Mouse (Mus musculus): ENCODE results near the gene Nkain4. TPM values are rescaled to one million over a fixed set of nuclear protein-coding genes. Genes with fewer than 3 reads are reported as not detected.

Gene Nkain4
- polyA plus RNA-seq, 1 experiment from 2014 or later = 86.5 TPM

DNA sequence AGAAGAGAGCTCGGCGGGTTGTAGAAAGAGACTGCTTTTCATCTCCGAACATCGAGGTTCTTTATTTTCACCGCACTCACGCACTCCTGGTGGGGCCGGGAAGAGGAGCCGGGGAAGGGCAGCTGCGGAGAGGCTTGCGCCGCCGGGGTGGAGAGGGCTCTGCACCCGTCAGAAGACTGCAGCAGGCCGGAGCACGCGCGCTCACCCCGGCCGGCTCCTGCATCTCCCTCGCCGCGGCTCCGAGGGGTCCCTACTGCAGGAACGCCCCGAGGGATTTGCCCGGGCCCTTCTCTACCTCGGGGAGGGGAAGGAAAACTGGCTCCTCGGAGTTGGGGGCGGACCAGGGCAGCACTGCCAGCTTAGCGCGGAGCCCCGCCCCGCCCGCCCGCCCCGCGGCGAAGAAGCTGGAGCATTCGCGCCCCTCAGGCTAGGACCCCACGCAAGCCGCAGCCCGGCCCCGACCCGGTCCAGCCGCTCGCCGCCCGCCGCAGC, 60.9 kb downstream of the Nkain4 start:
- Histone ChIP-seq H3K4me1 (ENCODE audit: control insufficient read depth, insufficient read depth, low read length) (peaks cover 58% of the 10 kb centered on the region), H3K9ac (replicated peaks; ENCODE audit: low read depth, low read length) (peak overlapping the region; percentile 98), H3K9me3 (ENCODE audit: control insufficient read depth, low read length) (no peaks in the 10 kb centered on the region), H3K4me3 (ENCODE audit: low read depth, low read length) (peak overlapping the region; percentile 79), H3K36me3 (ENCODE audit: control insufficient read depth, insufficient read depth, low read length) (0 out of 2 replicates have a peak, but pooled peaks cover 4% of the 10 kb centered on the region), H3K27ac (ENCODE audit: low read depth, low read length) (peak overlapping the region; percentile 99), H3K4me2 (ENCODE audit: low read depth, low read length) (peak overlapping the region; percentile 51), H3K27me3 (ENCODE audit: control insufficient read depth, insufficient read depth, low read length) (no peaks in the 10 kb centered on the region; the same call in 1 of the 2 replicates)
- ATAC-seq (ENCODE audit: low read depth) = peak; percentile 10; the same call in 1 of the 2 replicates
- 0% methylated on average over 42 of the region's 50 CpGs for WGBS

DNA sequence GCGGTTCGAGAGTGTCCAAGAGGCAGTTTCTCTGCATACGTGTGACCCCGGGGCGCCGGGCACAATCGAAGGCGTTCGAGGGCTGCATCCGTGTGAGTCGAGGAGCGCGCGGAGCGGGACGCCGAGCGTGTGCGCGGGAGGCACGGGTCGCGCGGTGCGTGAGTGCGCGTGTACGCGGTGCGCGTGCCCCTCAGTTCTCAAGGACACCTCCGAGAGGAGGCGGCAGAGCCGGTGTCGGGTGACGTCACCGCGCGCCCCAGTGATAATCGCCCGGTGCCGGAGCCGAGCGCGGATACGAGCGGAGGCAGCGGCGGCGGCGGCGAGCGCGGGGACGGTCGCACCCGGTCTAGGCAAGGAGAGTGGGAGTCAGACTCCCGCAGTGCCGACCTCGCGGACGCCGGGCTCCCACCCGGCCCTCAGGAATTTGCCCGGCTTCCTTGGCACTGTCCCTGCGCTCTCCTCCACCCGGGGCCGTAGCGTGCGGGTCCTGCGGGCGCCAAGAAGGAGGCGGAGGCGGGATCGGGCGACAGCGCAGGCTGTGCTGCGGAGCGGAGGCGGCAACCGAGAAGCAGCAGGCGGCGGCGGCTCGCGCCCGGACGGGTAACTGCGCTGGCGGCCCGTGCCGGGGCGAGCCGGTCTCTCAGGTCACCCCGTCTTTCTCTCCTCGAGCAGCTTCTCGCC, 61.5 kb downstream of the Nkain4 start:
- H3K27me3 ChIP-seq (ENCODE audit: control insufficient read depth, insufficient read depth, low read length) = no peaks in the 10 kb centered on the region; the same call in 1 of the 2 replicates
- ATAC-seq (ENCODE audit: low read depth) = peak; percentile 41
- H3K36me3 ChIP-seq (ENCODE audit: control insufficient read depth, insufficient read depth, low read length) = 0 out of 2 replicates have a peak, but pooled peaks cover 4% of the 10 kb centered on the region
- H3K4me1 ChIP-seq (ENCODE audit: control insufficient read depth, insufficient read depth, low read length) = peaks cover 62% of the 10 kb centered on the region
- under 1% methylated on average over 83 of the region's 97 CpGs for WGBS
- H3K9me3 ChIP-seq (ENCODE audit: control insufficient read depth, low read length) = no peaks in the 10 kb centered on the region
- peak overlapping the region; percentile 99 for H3K27ac ChIP-seq (ENCODE audit: low read depth, low read length)
- peak overlapping the region; percentile 51 for H3K4me2 ChIP-seq (ENCODE audit: low read depth, low read length)
- H3K9ac ChIP-seq (replicated peaks; ENCODE audit: low read depth, low read length) = peak overlapping the region; percentile 98
- H3K4me3 ChIP-seq (ENCODE audit: low read depth, low read length) = peak overlapping the region; percentile 79

DNA sequence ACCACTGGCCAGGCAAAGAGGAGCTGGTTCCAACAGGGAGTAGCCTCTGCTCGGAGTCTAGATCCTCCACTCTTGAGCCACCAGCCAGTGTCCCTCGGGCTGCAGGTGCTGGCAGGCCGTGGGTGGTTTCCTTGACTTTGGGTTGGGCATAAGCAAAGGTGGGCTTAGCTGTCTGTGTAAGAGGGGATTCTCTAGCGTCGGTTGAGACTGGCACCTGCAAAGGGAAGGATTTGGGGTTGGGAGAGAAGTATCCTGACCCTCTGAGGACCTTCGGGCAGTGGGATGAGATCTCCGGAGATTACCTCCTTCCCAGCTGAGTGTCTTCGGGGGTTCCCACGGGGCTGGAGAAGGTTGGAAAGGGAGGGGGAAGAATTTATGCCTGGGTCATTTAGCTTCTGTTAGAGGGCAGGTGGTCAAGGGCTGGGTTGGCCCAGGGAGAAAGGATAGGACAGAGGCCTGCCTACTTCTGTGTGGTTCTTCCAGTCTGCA, 62.6 kb downstream of the Nkain4 start:
- Histone ChIP-seq H3K36me3 (ENCODE audit: control insufficient read depth, insufficient read depth, low read length) (0 out of 2 replicates have a peak, but pooled peaks cover 4% of the 10 kb centered on the region), H3K4me2 (ENCODE audit: low read depth, low read length) (peak overlapping the region; percentile 51), H3K27me3 (ENCODE audit: control insufficient read depth, insufficient read depth, low read length) (no peaks in the 10 kb centered on the region; the same call in 1 of the 2 replicates), H3K27ac (ENCODE audit: low read depth, low read length) (peak overlapping the region; percentile 99), H3K4me3 (ENCODE audit: low read depth, low read length) (peak overlapping the region; percentile 79), H3K9me3 (ENCODE audit: control insufficient read depth, low read length) (no peaks in the 10 kb centered on the region), H3K9ac (replicated peaks; ENCODE audit: low read depth, low read length) (peak overlapping the region; percentile 98), H3K4me1 (ENCODE audit: control insufficient read depth, insufficient read depth, low read length) (peaks cover 51% of the 10 kb centered on the region; the same call in 1 of the 2 replicates)
- no peak for ATAC-seq (ENCODE audit: low read depth)
- 5% methylated on average over 9 of the region's 9 CpGs for WGBS

DNA sequence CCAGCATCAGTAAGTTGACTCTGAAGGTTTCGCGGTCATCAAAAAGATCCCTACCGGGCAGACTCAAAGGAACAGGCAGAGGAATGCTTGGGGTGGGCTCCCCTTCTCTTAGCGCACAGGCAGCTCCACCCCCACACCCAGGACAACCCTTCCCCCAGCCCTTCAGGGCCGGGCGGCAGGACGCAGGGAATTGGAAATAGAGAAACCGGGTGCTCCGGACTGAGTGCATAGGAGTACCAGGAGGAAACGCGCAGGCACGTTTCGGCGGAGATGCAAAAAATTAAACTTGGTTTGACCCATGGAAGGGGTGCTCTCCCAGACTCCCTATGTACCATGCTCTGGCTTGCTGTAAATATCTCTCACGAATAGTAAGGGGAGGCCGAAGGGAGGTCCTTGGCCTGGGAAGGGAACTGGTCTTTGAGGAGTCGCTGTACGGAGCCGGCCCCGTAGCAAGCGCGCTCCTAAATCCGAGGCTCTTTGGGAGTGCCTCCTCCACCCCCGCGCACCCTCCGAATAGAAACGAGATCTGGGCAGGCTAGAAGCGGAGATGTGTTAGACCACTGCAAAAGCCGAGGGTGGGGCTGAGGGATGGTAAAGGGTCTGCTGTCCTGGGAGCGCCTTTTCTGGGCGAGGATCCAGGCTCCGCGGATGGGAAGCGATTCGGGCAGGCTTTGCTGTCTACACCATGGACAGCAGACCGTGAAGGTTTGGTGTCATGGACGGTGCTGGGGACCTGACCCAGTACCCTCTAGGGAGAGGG, 63.2 kb downstream of the Nkain4 start:
- H3K9ac ChIP-seq (replicated peaks; ENCODE audit: low read depth, low read length) = peak overlapping the region; percentile 98
- 0 out of 2 replicates have a peak, but pooled peaks cover 4% of the 10 kb centered on the region for H3K36me3 ChIP-seq (ENCODE audit: control insufficient read depth, insufficient read depth, low read length)
- H3K4me1 ChIP-seq (ENCODE audit: control insufficient read depth, insufficient read depth, low read length) = peaks cover 44% of the 10 kb centered on the region; the same call in 1 of the 2 replicates
- H3K4me2 ChIP-seq (ENCODE audit: low read depth, low read length) = peak overlapping the region; percentile 51
- H3K4me3 ChIP-seq (ENCODE audit: low read depth, low read length) = peak overlapping the region; percentile 79
- no peak for ATAC-seq (ENCODE audit: low read depth)
- H3K27ac ChIP-seq (ENCODE audit: low read depth, low read length) = peak overlapping the region; percentile 99
- WGBS = 1% methylated on average over 36 of the region's 37 CpGs
- H3K9me3 ChIP-seq (ENCODE audit: control insufficient read depth, low read length) = no peaks in the 10 kb centered on the region
- no peaks in the 10 kb centered on the region; the same call in 1 of the 2 replicates for H3K27me3 ChIP-seq (ENCODE audit: control insufficient read depth, insufficient read depth, low read length)

DNA sequence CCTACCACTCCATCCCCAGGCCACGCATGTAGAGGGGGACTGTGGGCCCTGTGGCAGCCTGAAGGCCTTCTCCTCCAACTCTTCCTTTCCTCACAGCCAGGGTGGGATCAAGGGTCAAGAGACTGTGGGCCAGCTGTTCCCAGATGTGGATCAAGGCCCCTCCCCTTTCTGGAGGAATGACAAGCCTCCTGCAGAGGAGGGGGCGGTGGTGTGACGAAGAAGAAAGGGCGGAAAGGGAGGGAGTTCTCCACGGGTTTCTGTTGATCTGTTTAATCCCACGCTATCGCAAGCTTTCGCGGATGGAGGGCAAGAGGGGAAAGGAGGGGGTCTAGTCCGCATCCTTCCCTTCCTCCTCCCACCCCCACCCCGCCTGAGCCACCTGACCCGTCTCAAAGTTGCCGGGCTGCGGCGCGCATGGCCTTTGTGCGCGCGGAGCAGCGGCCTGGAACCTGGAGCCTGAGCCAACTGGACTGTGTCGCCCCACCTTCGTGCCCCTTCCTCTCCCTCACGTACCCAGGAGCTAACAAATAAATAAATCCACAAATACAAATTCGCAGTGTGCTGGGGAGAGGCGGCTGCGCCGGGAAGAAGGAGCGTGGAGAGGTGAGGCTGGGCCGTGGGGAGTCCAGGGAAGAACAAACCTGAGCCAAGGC, 64.0 kb downstream of the Nkain4 start:
- Histone ChIP-seq H3K36me3 (ENCODE audit: control insufficient read depth, insufficient read depth, low read length) (0 out of 2 replicates have a peak, but pooled peaks cover 1% of the 10 kb centered on the region), H3K4me2 (ENCODE audit: low read depth, low read length) (peak overlapping the region; percentile 51), H3K4me1 (ENCODE audit: control insufficient read depth, insufficient read depth, low read length) (peaks cover 38% of the 10 kb centered on the region; the same call in 1 of the 2 replicates), H3K4me3 (ENCODE audit: low read depth, low read length) (peak overlapping the region; percentile 79), H3K27ac (ENCODE audit: low read depth, low read length) (peak overlapping the region; percentile 99), H3K27me3 (ENCODE audit: control insufficient read depth, insufficient read depth, low read length) (no peaks in the 10 kb centered on the region; the same call in 1 of the 2 replicates), H3K9ac (replicated peaks; ENCODE audit: low read depth, low read length) (peak overlapping the region; percentile 98), H3K9me3 (ENCODE audit: control insufficient read depth, low read length) (no peaks in the 10 kb centered on the region)
- 2% methylated on average over 29 of the region's 29 CpGs for WGBS
- ATAC-seq (ENCODE audit: low read depth) = no peak

DNA sequence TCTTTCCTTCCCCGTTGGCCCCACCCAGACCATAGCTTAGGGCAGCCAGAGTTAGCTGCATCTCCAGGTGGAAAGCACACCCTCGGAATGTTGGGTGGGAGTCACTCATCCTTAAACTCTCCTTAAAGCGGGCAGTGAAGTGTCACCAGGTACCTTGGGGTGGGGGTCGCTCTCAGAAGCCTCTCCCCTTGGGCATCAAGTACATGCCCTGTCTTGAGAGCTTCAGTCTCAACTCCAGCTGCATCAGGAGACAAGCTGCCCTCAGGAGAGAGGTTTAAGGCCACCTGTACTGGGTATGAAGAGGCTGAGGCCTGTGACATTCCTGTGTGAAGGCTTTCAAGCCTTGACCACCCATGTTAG, 64.6 kb downstream of the Nkain4 start:
- Histone ChIP-seq H3K9ac (replicated peaks; ENCODE audit: low read depth, low read length) (peak overlapping the region; percentile 98), H3K4me1 (ENCODE audit: control insufficient read depth, insufficient read depth, low read length) (peaks cover 34% of the 10 kb centered on the region; the same call in 1 of the 2 replicates), H3K27ac (ENCODE audit: low read depth, low read length) (peak overlapping the region; percentile 99), H3K4me2 (ENCODE audit: low read depth, low read length) (peak overlapping the region; percentile 51), H3K36me3 (ENCODE audit: control insufficient read depth, insufficient read depth, low read length) (no peaks in the 10 kb centered on the region), H3K4me3 (ENCODE audit: low read depth, low read length) (no peak overlapping the region), H3K27me3 (ENCODE audit: control insufficient read depth, insufficient read depth, low read length) (no peaks in the 10 kb centered on the region; the same call in 1 of the 2 replicates), H3K9me3 (ENCODE audit: control insufficient read depth, low read length) (no peaks in the 10 kb centered on the region)
- 6% methylated on average over 4 of the region's 4 CpGs for WGBS
- ATAC-seq (ENCODE audit: low read depth) = no peak

DNA sequence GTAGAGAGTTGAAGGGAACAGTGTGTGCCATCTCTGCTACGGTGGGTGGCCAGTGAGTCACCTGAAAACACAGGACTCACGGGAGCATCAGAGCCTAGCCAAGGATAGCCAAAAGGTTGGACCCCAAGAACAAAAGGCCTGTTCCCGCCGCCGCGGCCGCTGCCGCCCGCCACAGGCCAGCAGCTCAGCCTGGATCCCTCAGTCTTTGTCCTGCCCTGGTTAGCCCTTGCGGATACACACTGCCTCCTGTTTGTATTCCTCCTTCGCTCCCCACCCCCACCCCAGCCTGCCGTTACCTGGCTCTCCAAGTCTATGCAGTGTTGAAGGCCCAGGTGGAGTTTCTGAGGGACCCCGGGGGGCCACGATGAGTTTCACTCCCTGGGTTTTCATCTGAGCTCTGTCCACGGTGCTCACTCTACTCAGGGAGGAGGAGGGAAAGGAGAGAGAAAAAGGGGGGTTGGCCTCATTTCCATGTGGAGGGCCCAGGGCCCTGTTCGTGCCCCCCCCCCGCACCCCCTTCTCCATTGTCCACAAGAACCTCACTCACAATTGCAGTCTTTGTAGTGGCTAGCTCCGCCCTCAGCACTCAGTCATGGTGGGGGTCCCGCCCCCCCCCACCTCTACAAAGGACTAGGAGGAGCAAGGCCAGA, 65.1 kb downstream of the Nkain4 start:
- no peak overlapping the region; the same call in 1 of the 2 replicates for H3K4me3 ChIP-seq (ENCODE audit: low read depth, low read length)
- peak overlapping the region; percentile 46 for H3K9ac ChIP-seq (replicated peaks; ENCODE audit: low read depth, low read length)
- H3K4me1 ChIP-seq (ENCODE audit: control insufficient read depth, insufficient read depth, low read length) = peaks cover 33% of the 10 kb centered on the region; the same call in 1 of the 2 replicates
- 2% methylated on average over 19 of the region's 19 CpGs for WGBS
- no peak for ATAC-seq (ENCODE audit: low read depth)
- H3K27ac ChIP-seq (ENCODE audit: low read depth, low read length) = peak overlapping the region; percentile 99
- H3K27me3 ChIP-seq (ENCODE audit: control insufficient read depth, insufficient read depth, low read length) = no peaks in the 10 kb centered on the region; the same call in 1 of the 2 replicates
- H3K4me2 ChIP-seq (ENCODE audit: low read depth, low read length) = peak overlapping the region; percentile 51
- H3K36me3 ChIP-seq (ENCODE audit: control insufficient read depth, insufficient read depth, low read length) = no peaks in the 10 kb centered on the region
- H3K9me3 ChIP-seq (ENCODE audit: control insufficient read depth, low read length) = no peaks in the 10 kb centered on the region

DNA sequence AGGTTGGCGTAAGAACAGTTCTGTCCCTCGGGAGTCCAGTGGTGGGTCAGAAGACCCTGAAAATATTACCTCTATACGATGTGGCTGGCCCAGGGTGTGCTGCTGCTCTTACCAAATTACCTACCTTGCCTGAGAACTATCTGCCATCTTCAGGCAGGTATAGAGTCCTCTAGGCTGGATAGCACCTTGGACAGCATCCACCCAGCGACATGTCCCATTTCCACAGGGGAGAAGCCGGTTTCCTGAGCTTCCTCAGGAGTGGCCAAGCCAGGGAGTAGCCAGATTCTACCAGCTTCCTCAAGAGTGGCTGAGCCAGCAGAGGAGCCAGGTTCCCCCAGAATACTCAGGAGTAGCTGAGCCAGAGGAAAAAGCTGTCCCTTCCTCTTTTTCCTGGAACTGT, 69.2 kb downstream of the Nkain4 start:
- no peaks in the 10 kb centered on the region for H3K9me3 ChIP-seq (ENCODE audit: control insufficient read depth, low read length)
- H3K27ac ChIP-seq (ENCODE audit: low read depth, low read length) = no peak overlapping the region
- no peaks in the 10 kb centered on the region for H3K36me3 ChIP-seq (ENCODE audit: control insufficient read depth, insufficient read depth, low read length)
- H3K4me1 ChIP-seq (ENCODE audit: control insufficient read depth, insufficient read depth, low read length) = peaks cover 20% of the 10 kb centered on the region; the same call in 1 of the 2 replicates
- ATAC-seq (ENCODE audit: low read depth) = no peak
- no peak overlapping the region for H3K9ac ChIP-seq (replicated peaks; ENCODE audit: low read depth, low read length)
- no peak overlapping the region for H3K4me2 ChIP-seq (ENCODE audit: low read depth, low read length)
- WGBS = 83% methylated on average over 5 of the region's 5 CpGs
- no peaks in the 10 kb centered on the region for H3K27me3 ChIP-seq (ENCODE audit: control insufficient read depth, insufficient read depth, low read length)
- no peak overlapping the region for H3K4me3 ChIP-seq (ENCODE audit: low read depth, low read length)

Measured in neural tube, embryonic 14.5 days (tissue).